Comparison of ENCODE assay signal across 17 mouse cellular contexts in genomic region chr13:57847101-57847500, GRCm38 (mm10).
A peak's percentile ranks its signal among the peaks of the same experiment; 100 is the strongest.
DNase-seq lines count a peak whose midpoint lies in the region; ATAC-seq and TF ChIP-seq lines count a peak whose summit lies in the region.
"Had no signal": no experiment of that assay in that cellular context is flagged by ENCODE, and none has a peak within 500 bp of the region (broad histone marks: within the 10 kb centered on the region; RNA-seq: fewer than 3 reads in every experiment).

No protein-coding gene starts in this region.

- no peaks in the 10 kb centered on the region for H3K9me3 ChIP-seq in forebrain, postnatal 0 days (ENCODE audit: low read length)
- H3K9me3 ChIP-seq in forebrain, embryonic 11.5 days (ENCODE audit: control insufficient read depth, low read length), result no peaks in the 10 kb centered on the region
- H3K9me3 ChIP-seq: liver, embryonic 13.5 days; lung, embryonic 15.5 days; midbrain, embryonic 13.5 days had no signal

- H3K4me1 ChIP-seq in forebrain, postnatal 0 days (ENCODE audit: insufficient read depth), result no peaks in the 10 kb centered on the region
- H3K4me1 ChIP-seq in forebrain, embryonic 11.5 days (replicated peaks; ENCODE audit: control insufficient read depth, insufficient read depth, low read length), result no peaks in the 10 kb centered on the region
- H3K4me1 ChIP-seq: limb, embryonic 12.5 days; liver, embryonic 13.5 days; lung, embryonic 15.5 days; midbrain, embryonic 13.5 days had no signal

- H3K27ac ChIP-seq in forebrain, postnatal 0 days (ENCODE audit: low read depth, low read length), result peak overlapping the region; percentile 30; the same call in 1 of the 2 replicates
- no peak overlapping the region for H3K27ac ChIP-seq in forebrain, embryonic 11.5 days (ENCODE audit: low read depth, low read length)
- H3K27ac ChIP-seq: limb, embryonic 12.5 days; liver, embryonic 13.5 days; lung, embryonic 15.5 days; midbrain, embryonic 13.5 days; stomach, postnatal 0 days had no signal

- H3K4me2 ChIP-seq in forebrain, postnatal 0 days (ENCODE audit: low read depth), result no peak overlapping the region
- no peak overlapping the region for H3K4me2 ChIP-seq in forebrain, embryonic 11.5 days (ENCODE audit: low read depth, low read length, severe bottlenecking)
- H3K4me2 ChIP-seq: limb, embryonic 12.5 days; liver, embryonic 13.5 days; lung, embryonic 15.5 days; midbrain, embryonic 13.5 days had no signal

- intact Hi-C loops in heart, postnatal 14 days (cut with DNase I), result no loop called here

- H3K36me3 ChIP-seq in forebrain, postnatal 0 days (ENCODE audit: insufficient read depth), result no peaks in the 10 kb centered on the region
- H3K36me3 ChIP-seq in forebrain, embryonic 11.5 days (ENCODE audit: control insufficient read depth, insufficient read depth, low read length), result no peaks in the 10 kb centered on the region
- H3K36me3 ChIP-seq: limb, embryonic 12.5 days; liver, embryonic 13.5 days; lung, embryonic 15.5 days; midbrain, embryonic 13.5 days had no signal

- TF ChIP-seq CTCF in forebrain, postnatal 0 days (IDR thresholded peaks at IDR 0.05; ENCODE audit: low read depth), result no peak

- H3K9ac ChIP-seq in forebrain, postnatal 0 days, result no peak overlapping the region
- H3K9ac ChIP-seq in forebrain, embryonic 11.5 days (ENCODE audit: low read length), result no peak overlapping the region
- H3K9ac ChIP-seq: limb, embryonic 12.5 days; liver, embryonic 13.5 days; lung, embryonic 15.5 days; midbrain, embryonic 13.5 days had no signal

- no peak overlapping the region for H3K4me3 ChIP-seq in forebrain, postnatal 0 days (ENCODE audit: low read depth, low read length)
- H3K4me3 ChIP-seq in forebrain, embryonic 11.5 days (ENCODE audit: low read depth, low read length), result no peak overlapping the region
- H3K4me3 ChIP-seq: limb, embryonic 12.5 days; liver, embryonic 13.5 days; lung, embryonic 15.5 days; midbrain, embryonic 13.5 days had no signal

- WGBS in forebrain, postnatal 0 days, result 69% methylated on average over 4 of the region's 4 CpGs
- 90% methylated on average over 4 of the region's 4 CpGs for WGBS in forebrain, embryonic 11.5 days

- H3K27me3 ChIP-seq in forebrain, postnatal 0 days (ENCODE audit: insufficient read depth, low read length), result no peaks in the 10 kb centered on the region
- H3K27me3 ChIP-seq in forebrain, embryonic 11.5 days (ENCODE audit: control insufficient read depth, insufficient read depth, low read length), result no peaks in the 10 kb centered on the region
- H3K27me3 ChIP-seq: limb, embryonic 12.5 days; liver, embryonic 13.5 days; lung, embryonic 15.5 days; midbrain, embryonic 13.5 days had no signal

- no peak for DNase-seq in forebrain, postnatal 0 days
- DNase-seq in forebrain, embryonic 11.5 days (ENCODE audit: low spot score), result no peak
- peak; percentile 66 for DNase-seq in cerebellum, adult 11-12 months
- DNase-seq in cerebellum, postnatal 14 days, result peak; percentile 69 to 80
- peak; percentile 4 to 13 for DNase-seq in heart, postnatal 14 days
- DNase-seq in layer of hippocampus, adult 9-10 months (ENCODE audit: low spot score), result no peak
- DNase-seq in gastrocnemius, adult 8-10 months (ENCODE audit: low spot score in 2 of 2), result no peak
- DNase-seq: adrenal gland, postnatal 10 days; kidney, adult 9 months; kidney, postnatal 36 days; liver, embryonic 13.5 days; right cerebral cortex, postnatal 25 days; thymus, postnatal 14 days had no signal

- no peak for ATAC-seq in forebrain, postnatal 0 days
- ATAC-seq in forebrain, embryonic 11.5 days (replicated peaks; ENCODE audit: low FRiP score), result no peak
- ATAC-seq: midbrain, embryonic 13.5 days had no signal

Comparison
In these comparisons a context has a peak if more than half of its experiments do, and no peak if none do; other contexts are left out.
1. DNase-seq: peak in cerebellum, adult 11-12 months (single experiment), cerebellum, postnatal 14 days (2 of 2) and heart, postnatal 14 days (2 of 2); none in forebrain, postnatal 0 days (single experiment), forebrain, embryonic 11.5 days (single experiment), layer of hippocampus, adult 9-10 months (single experiment) and gastrocnemius, adult 8-10 months (0 of 2).